Mouse (Mus musculus) heart, postnatal 0 days (tissue): ENCODE data around the gene Srarp.

Experiments
- CTCF ChIP-seq: IDR thresholded peaks from 2 replicates; pipeline ENCODE4 v1.5.1; 2016; ENCODE audit warnings: antibody characterized with exemption, control low read depth, low read depth
- EP300 ChIP-seq: IDR thresholded peaks from 2 replicates; pipeline ENCODE4 v1.6.1; 2016; ENCODE audit warnings: antibody characterized with exemption, low read depth

- TF ChIP-seq CTCF (peak; percentile 80), EP300 (no peak)
Measured at GRCm38 (mm10) chr4:141430997-141431396, 4.9 kb downstream of the Srarp start.
